Mouse (Mus musculus) spleen, postnatal 4 days (tissue): ENCODE measurements around the gene Gm21095.
"Not testable (repeated sequence)": the region's sequence is repeated elsewhere in the genome, so short reads cannot be mapped to it uniquely, and the experiment has no call there.

Source experiments
- DNase-seq, 2 experiments: peaks; one replicate each; pipeline ENCODE4 v3.0.0; 2022; ENCODE audit warnings: low spot score in 2 of 2

Gm21095 gene

DNA sequence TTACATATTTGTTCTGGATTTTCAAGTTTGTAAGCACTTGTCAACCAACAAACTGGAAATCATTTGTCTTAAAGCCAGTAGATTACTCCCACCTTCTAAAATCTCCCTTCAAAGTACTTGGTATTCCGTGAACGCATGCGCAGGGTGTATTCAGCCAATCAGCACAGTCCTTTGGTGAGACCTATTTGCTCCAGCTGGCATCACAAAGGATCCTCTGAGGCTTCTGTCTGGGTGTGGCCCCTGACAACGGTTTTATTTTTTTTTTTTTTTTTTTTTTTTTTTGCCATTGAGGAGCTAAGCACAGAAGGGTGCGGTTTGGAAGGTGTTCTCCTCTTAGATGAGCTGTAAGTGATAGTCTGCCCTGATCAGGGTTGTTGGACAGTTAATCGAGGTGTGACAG lies at the start of gene Gm21095:
TSS of gene Gm21095 (plus strand) at position 301 of the 400 bp plus-strand sequence.
- not testable (repeated sequence) for DNase-seq
